Mouse (Mus musculus): ENCODE measurements around the gene Sema4b.

DNA sequence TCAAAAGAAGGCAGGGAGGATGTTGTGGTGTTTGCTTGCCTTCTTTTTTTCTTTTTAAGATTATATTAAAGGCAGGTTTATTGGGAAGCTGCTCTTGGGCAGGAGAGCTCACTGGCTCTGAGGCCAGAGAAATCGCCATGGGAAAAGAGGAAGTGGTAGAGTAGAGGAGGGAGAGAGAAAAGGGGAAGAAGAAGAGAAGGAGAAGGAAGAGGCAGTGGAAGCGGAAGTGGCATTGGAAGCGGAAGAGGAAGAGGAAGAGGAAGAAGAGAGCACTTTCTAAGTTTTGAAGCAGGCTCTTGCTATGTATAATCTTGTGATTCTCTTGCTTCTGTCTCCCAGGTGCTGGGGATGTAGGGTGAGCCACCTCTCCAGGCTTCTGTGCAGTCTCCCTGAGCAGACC, 32.0 kb upstream of the Sema4b start:
- no peak for TF ChIP-seq CTCF (IDR thresholded peaks at IDR 0.05; ENCODE audit: control insufficient read depth, insufficient read depth, insufficient replicate concordance, low read depth, low read length)
- TF ChIP-seq POLR2A (IDR thresholded peaks at IDR 0.05; ENCODE audit: control insufficient read depth, low read depth, low read length), result no peak

All from testis, adult 2 months (tissue).